ENCODE assay signal across 21 mouse cellular contexts in genomic region chr4:105050041-105050440, GRCm38 (mm10). TPM values are rescaled to one million over a fixed set of nuclear protein-coding genes. Genes with fewer than 3 reads are reported as not detected.
DNase-seq lines count a peak whose midpoint lies in the region; ATAC-seq and TF ChIP-seq lines count a peak whose summit lies in the region.
"Had no signal": no experiment of that assay in that cellular context is flagged by ENCODE, and none has a peak within 500 bp of the region (broad histone marks: within the 10 kb centered on the region; RNA-seq: fewer than 3 reads in every experiment).

No protein-coding gene starts in this region.

- no peaks in the 10 kb centered on the region for H3K27me3 ChIP-seq in intestine, embryonic 15.5 days (replicated peaks)
- H3K27me3 ChIP-seq in intestine, postnatal 0 days (replicated peaks; ENCODE audit: control insufficient read depth, insufficient read depth, low read length) = no peaks in the 10 kb centered on the region
- no peaks in the 10 kb centered on the region for H3K27me3 ChIP-seq in intestine, embryonic 16.5 days (replicated peaks; ENCODE audit: control insufficient read depth, insufficient read depth, low read length)
- H3K27me3 ChIP-seq: embryonic facial prominence, embryonic 13.5 days; embryonic facial prominence, embryonic 15.5 days; forebrain, embryonic 12.5 days had no signal

- H3K9ac ChIP-seq in intestine, embryonic 15.5 days = no peak overlapping the region
- H3K9ac ChIP-seq in intestine, postnatal 0 days (ENCODE audit: low read depth, low read length) = no peak overlapping the region
- no peak overlapping the region for H3K9ac ChIP-seq in intestine, embryonic 16.5 days (ENCODE audit: low read depth, low read length)
- H3K9ac ChIP-seq: embryonic facial prominence, embryonic 13.5 days; embryonic facial prominence, embryonic 15.5 days; forebrain, embryonic 12.5 days had no signal

- peak; percentile 54 for DNase-seq in brain, adult 2 months (ENCODE audit: low read depth, low spot score)
- no peak for DNase-seq in kidney, adult 9 months
- DNase-seq: adrenal gland, adult 2 months; adrenal gland, postnatal 10 days; adrenal gland, postnatal 25 days; cerebellum, adult 11-12 months; cerebellum, adult 8-10 months; cerebellum, adult 9-11 months; cerebellum, postnatal 14 days; cerebellum, postnatal 36 days; embryo, embryonic 11 days had no signal

- no peaks in the 10 kb centered on the region for H3K36me3 ChIP-seq in intestine, embryonic 15.5 days
- H3K36me3 ChIP-seq in intestine, postnatal 0 days (ENCODE audit: control insufficient read depth, insufficient read depth) = peaks cover 3% of the 10 kb centered on the region; the same call in 1 of the 2 replicates
- H3K36me3 ChIP-seq in intestine, embryonic 16.5 days (ENCODE audit: control insufficient read depth, insufficient read depth, low read length) = no peaks in the 10 kb centered on the region
- H3K36me3 ChIP-seq: embryonic facial prominence, embryonic 13.5 days; embryonic facial prominence, embryonic 15.5 days; forebrain, embryonic 10.5 days; forebrain, embryonic 12.5 days had no signal

- H3K4me2 ChIP-seq in intestine, embryonic 15.5 days (replicated peaks) = no peak overlapping the region
- H3K4me2 ChIP-seq in intestine, postnatal 0 days (replicated peaks; ENCODE audit: low read depth) = no peak overlapping the region
- H3K4me2 ChIP-seq in intestine, embryonic 16.5 days (ENCODE audit: low read depth, low read length) = no peak overlapping the region
- H3K4me2 ChIP-seq: embryonic facial prominence, embryonic 13.5 days; embryonic facial prominence, embryonic 15.5 days; forebrain, embryonic 12.5 days had no signal

- no peak for TF ChIP-seq CTCF in intestine, postnatal 0 days (IDR thresholded peaks at IDR 0.05; ENCODE audit: low read depth)

- no peak overlapping the region for H3K4me3 ChIP-seq in intestine, embryonic 15.5 days (replicated peaks)
- H3K4me3 ChIP-seq in intestine, postnatal 0 days (ENCODE audit: low read depth, low read length) = no peak overlapping the region
- no peak overlapping the region for H3K4me3 ChIP-seq in intestine, embryonic 16.5 days (ENCODE audit: low read length)
- H3K4me3 ChIP-seq: embryonic facial prominence, embryonic 13.5 days; embryonic facial prominence, embryonic 15.5 days; erythroblast, embryonic 14.5 days; forebrain, embryonic 10.5 days; forebrain, embryonic 12.5 days had no signal

- ATAC-seq in intestine, embryonic 15.5 days = peak; percentile 36; the same call in 1 of the 2 replicates
- no peak for ATAC-seq in intestine, postnatal 0 days
- 0 out of 2 replicates have a peak, but pooled peaks have one; percentile 23 for ATAC-seq in intestine, embryonic 16.5 days
- ATAC-seq: forebrain, embryonic 14.5 days; forebrain, embryonic 16.5 days had no signal

- 56% methylated on average over 1 of the region's 1 CpGs for WGBS in intestine, embryonic 15.5 days
- 53% methylated on average over 1 of the region's 1 CpGs for WGBS in intestine, postnatal 0 days
- WGBS in intestine, embryonic 16.5 days = 62% methylated on average over 1 of the region's 1 CpGs

- no peaks in the 10 kb centered on the region for H3K9me3 ChIP-seq in intestine, embryonic 15.5 days
- H3K9me3 ChIP-seq in intestine, postnatal 0 days (ENCODE audit: control insufficient read depth) = no peaks in the 10 kb centered on the region
- H3K9me3 ChIP-seq in intestine, embryonic 16.5 days (ENCODE audit: control insufficient read depth, low read length) = no peaks in the 10 kb centered on the region
- H3K9me3 ChIP-seq: embryonic facial prominence, embryonic 13.5 days; embryonic facial prominence, embryonic 15.5 days; forebrain, embryonic 10.5 days; forebrain, embryonic 12.5 days had no signal

- H3K4me1 ChIP-seq in intestine, embryonic 15.5 days (replicated peaks) = peaks cover 6% of the 10 kb centered on the region
- H3K4me1 ChIP-seq in intestine, postnatal 0 days (replicated peaks; ENCODE audit: control insufficient read depth, insufficient read depth, low read length) = no peaks in the 10 kb centered on the region
- H3K4me1 ChIP-seq in intestine, embryonic 16.5 days (ENCODE audit: control insufficient read depth, insufficient read depth, low read length) = peaks cover 4% of the 10 kb centered on the region; the same call in 1 of the 2 replicates
- H3K4me1 ChIP-seq: forebrain, embryonic 12.5 days had no signal

- no peak overlapping the region for H3K27ac ChIP-seq in intestine, embryonic 15.5 days
- no peak overlapping the region for H3K27ac ChIP-seq in intestine, postnatal 0 days (ENCODE audit: low read depth, low read length)
- H3K27ac ChIP-seq in intestine, embryonic 16.5 days (ENCODE audit: low read length) = no peak overlapping the region
- H3K27ac ChIP-seq: embryonic facial prominence, embryonic 13.5 days; embryonic facial prominence, embryonic 15.5 days; forebrain, embryonic 10.5 days; forebrain, embryonic 12.5 days had no signal

RNA-seq across cellular contexts. Expression of gene Prkaa2, which starts 59.6 kb away (rescaled TPM):
- 4.6 and 5.4 TPM in 2 replicates for polyA plus RNA-seq in intestine, embryonic 15.5 days (2015; fragmentation: Nextera tagmentation; extraction: Ambion mirVana)
- 10.2 and 10.9 TPM in 2 replicates for polyA plus RNA-seq in intestine, postnatal 0 days (2015; fragmentation: Nextera tagmentation; extraction: Ambion mirVana)
- 6.3 and 7.2 TPM in 2 replicates for polyA plus RNA-seq in intestine, embryonic 16.5 days (2015; fragmentation: Nextera tagmentation; extraction: Ambion mirVana)
- polyA plus RNA-seq: erythroblast, embryonic 14.5 days had no signal
